ENCODE assay signal across 8 mouse cellular contexts in the genomic region with DNA sequence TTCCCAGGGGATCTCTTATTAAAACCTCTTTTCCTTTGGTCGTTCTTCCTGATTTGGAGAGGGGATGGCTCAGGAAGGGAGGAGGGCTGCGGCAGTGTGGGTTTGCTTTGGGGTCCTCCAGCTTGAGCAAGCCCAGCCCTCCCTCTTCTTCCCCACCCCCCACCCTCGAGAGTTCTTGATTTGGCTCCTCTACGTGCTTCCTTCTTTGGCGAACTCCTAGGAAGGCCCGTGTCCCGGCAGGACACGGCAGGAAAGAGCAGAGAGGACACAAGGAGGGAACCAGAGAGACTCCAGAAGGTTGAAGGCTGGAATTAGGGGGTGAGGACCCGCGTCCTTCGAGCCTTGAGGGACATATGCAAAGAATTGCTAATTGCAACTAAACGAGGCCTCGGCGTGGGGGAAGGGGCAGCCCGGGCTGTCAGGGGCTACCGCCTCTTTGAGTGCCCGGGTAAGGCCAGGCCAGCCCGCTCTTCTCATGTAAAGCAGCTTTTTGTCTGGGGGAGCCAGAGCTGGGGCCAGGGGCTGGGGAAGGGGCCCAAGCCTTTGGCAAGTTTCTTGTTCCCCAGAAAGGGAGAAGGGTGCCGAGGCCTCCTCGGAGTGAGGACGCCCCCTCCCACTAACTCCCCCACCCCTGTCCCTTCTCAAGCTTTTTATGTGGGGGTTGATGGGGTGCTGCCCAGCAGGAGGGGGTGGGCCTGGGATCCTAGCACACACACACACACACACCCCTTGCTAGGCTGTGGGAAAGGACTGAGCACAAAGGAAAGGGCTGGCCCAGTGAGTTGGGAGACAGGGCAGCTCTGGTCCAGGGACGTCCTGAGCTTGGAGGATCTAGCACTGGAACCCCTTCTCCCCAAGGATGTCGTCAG. TPM values are rescaled to one million over a fixed set of nuclear protein-coding genes. Genes with fewer than 3 reads are reported as not detected.
DNase-seq lines count a peak whose midpoint lies in the region; ATAC-seq and TF ChIP-seq lines count a peak whose summit lies in the region.

A gene (minus strand): TSS at position 297 of the 869 bp plus-strand sequence.

- TF ChIP-seq CTCF in cortical plate, adult 2 months (IDR thresholded peaks at IDR 0.05; ENCODE audit: extremely low read depth, insufficient read depth, low read length) = no peak

- DNase-seq in layer of hippocampus, postnatal 10 days (ENCODE audit: low spot score in 2 of 2) = peak; percentile 41 to 58
- no peak for DNase-seq in layer of hippocampus, adult 18-20 months (ENCODE audit: low spot score in 2 of 2)
- DNase-seq in adrenal gland, adult 2 months = no peak
- no peak for DNase-seq in thymus, postnatal 4 days

- H3K27me3 ChIP-seq in heart, embryonic 12.5 days (replicated peaks) = no peaks in the 10 kb centered on the region
- H3K27me3 ChIP-seq in limb, embryonic 13.5 days = no peaks in the 10 kb centered on the region
- no peaks in the 10 kb centered on the region for H3K27me3 ChIP-seq in neural tube, embryonic 14.5 days (ENCODE audit: control insufficient read depth, insufficient read depth, low read length)

- H3K9me3 ChIP-seq in heart, embryonic 12.5 days (replicated peaks) = no peaks in the 10 kb centered on the region
- H3K9me3 ChIP-seq in limb, embryonic 13.5 days = no peaks in the 10 kb centered on the region
- H3K9me3 ChIP-seq in neural tube, embryonic 14.5 days (ENCODE audit: control insufficient read depth, low read length) = no peaks in the 10 kb centered on the region

- no peaks in the 10 kb centered on the region for H3K4me1 ChIP-seq in cortical plate, adult 2 months (ENCODE audit: control insufficient read depth, insufficient read depth, low read length)
- peaks cover 48% of the 10 kb centered on the region for H3K4me1 ChIP-seq in heart, embryonic 12.5 days (replicated peaks)
- H3K4me1 ChIP-seq in limb, embryonic 13.5 days = peaks cover 52% of the 10 kb centered on the region
- H3K4me1 ChIP-seq in neural tube, embryonic 14.5 days (ENCODE audit: control insufficient read depth, insufficient read depth, low read length) = peaks cover 11% of the 10 kb centered on the region; the same call in 1 of the 2 replicates

- H3K4me2 ChIP-seq in heart, embryonic 12.5 days = peak within 1 kb of the TSS; percentile 61
- peak within 1 kb of the TSS; percentile 66 for H3K4me2 ChIP-seq in limb, embryonic 13.5 days (replicated peaks)
- H3K4me2 ChIP-seq in neural tube, embryonic 14.5 days (ENCODE audit: low read depth, low read length) = peak within 1 kb of the TSS; percentile 32

- H3K9ac ChIP-seq in heart, embryonic 12.5 days = peak within 1 kb of the TSS; percentile 72
- H3K9ac ChIP-seq in limb, embryonic 13.5 days = peak within 1 kb of the TSS; percentile 74
- H3K9ac ChIP-seq in neural tube, embryonic 14.5 days (replicated peaks; ENCODE audit: low read depth, low read length) = no peak within 1 kb of the TSS

- ATAC-seq in heart, embryonic 12.5 days (ENCODE audit: insufficient number of reproducible peaks, low FRiP score) = peak; percentile 19; the same call in 1 of the 2 replicates
- ATAC-seq in limb, embryonic 13.5 days (ENCODE audit: low FRiP score, low read depth) = peak; percentile 58; the same call in 1 of the 2 replicates
- ATAC-seq in neural tube, embryonic 14.5 days (ENCODE audit: low read depth) = peak; percentile 78

- 11% methylated on average over 23 of the region's 23 CpGs for WGBS in heart, embryonic 12.5 days
- WGBS in limb, embryonic 13.5 days = 6% methylated on average over 23 of the region's 23 CpGs
- 5% methylated on average over 23 of the region's 23 CpGs for WGBS in neural tube, embryonic 14.5 days

- H3K27ac ChIP-seq in cortical plate, adult 2 months (ENCODE audit: insufficient read depth, low read length) = no peak within 1 kb of the TSS
- peak within 1 kb of the TSS; percentile 83 for H3K27ac ChIP-seq in heart, embryonic 12.5 days (ENCODE audit: poor library complexity, severe bottlenecking)
- H3K27ac ChIP-seq in limb, embryonic 13.5 days = peak within 1 kb of the TSS; percentile 92
- H3K27ac ChIP-seq in neural tube, embryonic 14.5 days (ENCODE audit: low read depth, low read length) = peak within 1 kb of the TSS; percentile 55; the same call in 1 of the 2 replicates

- no peak for TF ChIP-seq POLR2A in cortical plate, adult 2 months (IDR thresholded peaks at IDR 0.05; ENCODE audit: extremely low read depth, insufficient read depth, low read length)

- no peaks in the 10 kb centered on the region for H3K36me3 ChIP-seq in heart, embryonic 12.5 days
- no peaks in the 10 kb centered on the region for H3K36me3 ChIP-seq in limb, embryonic 13.5 days
- no peaks in the 10 kb centered on the region for H3K36me3 ChIP-seq in neural tube, embryonic 14.5 days (ENCODE audit: control insufficient read depth, insufficient read depth, low read length)

- peak within 1 kb of the TSS; percentile 1; the same call in 1 of the 2 replicates for H3K4me3 ChIP-seq in cortical plate, adult 2 months (ENCODE audit: insufficient read depth, low read length)
- peak within 1 kb of the TSS; percentile 38 for H3K4me3 ChIP-seq in heart, embryonic 12.5 days
- peak within 1 kb of the TSS; percentile 41 for H3K4me3 ChIP-seq in limb, embryonic 13.5 days
- H3K4me3 ChIP-seq in neural tube, embryonic 14.5 days (ENCODE audit: low read depth, low read length) = peak within 1 kb of the TSS; percentile 12; the same call in 1 of the 2 replicates

RNA-seq across cellular contexts. Expression of the gene that starts here (rescaled TPM):
- 1 to 10 TPM; 6.0 to 7.1 TPM for total RNA-seq in layer of hippocampus, postnatal 10 days (2021)
- 1 to 10 TPM; 2.5 to 3.8 TPM for total RNA-seq in layer of hippocampus, adult 18-20 months (2021)
- 8.0 and 8.2 TPM in 2 replicates for polyA plus RNA-seq in cortical plate, adult 2 months (2012; rRNA removed)
- 10.9 and 11.6 TPM in 2 replicates for polyA plus RNA-seq in heart, embryonic 12.5 days (2016; fragmentation: Nextera tagmentation; extraction: Ambion mirVana)
- polyA plus RNA-seq in limb, embryonic 13.5 days (2015; fragmentation: Nextera tagmentation; extraction: Ambion mirVana) = 7.7 and 9.1 TPM in 2 replicates
- 6.6 and 6.9 TPM in 2 replicates for polyA plus RNA-seq in neural tube, embryonic 14.5 days (2014; fragmentation: Nextera tagmentation; extraction: Ambion mirVana)
- under 1 TPM in 1 of 2 experiments, not detected in 1; 0.52 TPM for total RNA-seq in adrenal gland, adult 2 months (2021)
- not detected in 2 replicates for polyA plus RNA-seq in adrenal gland, adult 2 months (2012; rRNA removed)

Comparison
In these comparisons a context has a peak if more than half of its experiments do, and no peak if none do; other contexts are left out.
1. DNase-seq: peak in layer of hippocampus, postnatal 10 days (2 of 2); none in layer of hippocampus, adult 18-20 months (0 of 2), adrenal gland, adult 2 months (single experiment) and thymus, postnatal 4 days (single experiment).
2. ATAC-seq: peak in every context shown above with its lines; median percentile 78 in neural tube, embryonic 14.5 days; 58 in limb, embryonic 13.5 days; 19 in heart, embryonic 12.5 days.
3. Peak in every context shown above with its lines, with median percentiles within 50 percentile points of each other: H3K4me3 ChIP-seq and H3K4me2 ChIP-seq.